Mouse (Mus musculus) ovary, postnatal 14 days (tissue): ENCODE results near the gene Gm14137.

Experiments used
- DNase-seq: peaks from one replicate; pipeline ENCODE4 v3.0.0; 2022; ENCODE audit warnings: low spot score

The Gm14137 gene

DNA sequence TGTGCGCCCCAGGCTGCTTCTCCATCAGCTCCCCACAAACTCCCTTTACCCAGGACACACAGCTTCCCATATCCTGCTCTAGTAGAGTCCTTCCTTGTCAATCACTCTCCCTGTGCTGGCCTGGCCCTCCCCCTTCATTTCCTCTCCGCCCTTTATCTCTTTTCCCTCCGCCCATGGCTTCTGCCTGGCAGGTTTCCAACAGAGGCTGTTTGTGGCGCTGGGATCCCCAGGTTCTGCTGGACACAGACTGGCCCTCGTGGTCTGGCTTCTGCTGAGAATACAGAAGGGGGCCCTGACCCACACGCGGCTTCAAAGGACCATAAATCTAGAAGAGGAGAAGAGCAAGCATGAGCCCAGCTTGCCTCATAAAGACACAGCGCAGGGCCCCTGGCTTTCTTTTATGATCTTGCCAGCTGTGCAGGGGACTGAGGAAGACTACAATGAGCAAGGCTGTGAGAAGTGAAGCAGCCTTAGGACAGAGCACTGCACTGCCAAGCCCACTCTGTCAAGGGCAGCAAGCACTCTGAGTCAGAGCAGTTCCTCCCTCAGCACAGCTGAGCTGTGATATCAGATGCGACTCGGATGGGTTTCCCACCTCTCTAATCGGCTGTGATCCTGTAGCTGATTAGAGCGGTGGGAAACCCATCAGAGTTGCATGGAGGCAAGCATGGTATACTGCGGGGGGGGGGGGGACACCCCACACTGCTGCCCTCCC is 1.3 kb upstream of the Gm14137 start:
- DNase-seq, result peak; percentile 37

DNA sequence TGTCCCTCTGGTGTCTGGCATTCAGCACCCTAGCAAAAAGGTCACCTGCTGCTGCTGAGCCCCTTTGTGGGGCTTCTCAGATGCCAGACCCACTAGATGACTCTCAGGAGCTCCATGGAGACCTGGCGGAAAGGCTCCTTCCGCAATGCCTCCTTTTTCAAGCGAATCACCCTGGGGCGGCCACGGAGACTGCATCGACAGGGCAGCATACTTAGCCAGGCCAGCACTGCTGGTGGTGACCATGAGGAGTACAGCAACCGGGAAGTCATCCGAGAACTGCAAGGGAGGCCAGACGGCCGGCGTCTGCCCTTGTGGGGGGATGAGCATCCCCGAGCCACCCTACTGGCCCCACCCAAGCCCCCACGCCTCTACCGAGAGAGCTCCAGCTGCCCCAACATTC is 557 bp downstream of the Gm14137 start:
- no peak for DNase-seq

DNA sequence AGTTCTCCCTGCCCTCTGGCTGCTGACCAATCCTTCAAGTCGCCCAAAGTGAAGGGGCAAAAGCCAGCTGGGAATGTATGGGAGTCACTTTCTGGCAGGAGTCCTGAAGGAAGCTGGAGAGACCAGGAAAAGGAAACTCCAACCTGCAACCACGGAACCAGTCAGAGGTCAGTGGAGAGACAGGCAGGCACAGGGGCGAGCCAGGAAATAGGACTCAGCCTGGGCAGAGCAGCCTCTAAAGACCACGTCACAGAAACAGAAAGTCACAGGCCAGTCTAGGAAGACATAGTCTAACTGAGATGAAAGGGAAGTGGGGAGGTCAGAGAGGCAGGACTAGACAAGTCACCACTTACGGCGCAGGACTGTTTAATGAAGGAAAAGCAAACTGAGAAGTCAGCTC is 1.3 kb downstream of the Gm14137 start:
- no peak for DNase-seq

DNA sequence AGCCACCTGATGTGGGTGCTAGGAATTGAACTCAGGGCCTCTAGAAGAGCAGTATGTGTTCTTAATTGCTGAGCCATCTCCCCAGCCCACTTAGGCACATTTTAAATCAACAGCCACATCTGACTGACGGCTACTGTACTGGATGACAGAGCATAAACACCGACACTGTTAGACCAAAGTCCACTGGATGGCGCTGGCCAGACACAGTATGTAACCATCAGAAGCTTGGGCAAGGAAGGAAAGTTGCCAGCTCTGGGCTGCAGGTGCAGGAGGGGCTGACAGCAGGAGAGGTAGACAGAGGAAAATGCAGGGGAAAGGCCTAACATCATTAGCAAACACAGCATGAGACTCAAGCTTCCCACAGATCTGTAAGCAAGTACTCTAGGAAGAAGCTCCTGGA is 2.5 kb downstream of the Gm14137 start:
- no peak for DNase-seq

DNA sequence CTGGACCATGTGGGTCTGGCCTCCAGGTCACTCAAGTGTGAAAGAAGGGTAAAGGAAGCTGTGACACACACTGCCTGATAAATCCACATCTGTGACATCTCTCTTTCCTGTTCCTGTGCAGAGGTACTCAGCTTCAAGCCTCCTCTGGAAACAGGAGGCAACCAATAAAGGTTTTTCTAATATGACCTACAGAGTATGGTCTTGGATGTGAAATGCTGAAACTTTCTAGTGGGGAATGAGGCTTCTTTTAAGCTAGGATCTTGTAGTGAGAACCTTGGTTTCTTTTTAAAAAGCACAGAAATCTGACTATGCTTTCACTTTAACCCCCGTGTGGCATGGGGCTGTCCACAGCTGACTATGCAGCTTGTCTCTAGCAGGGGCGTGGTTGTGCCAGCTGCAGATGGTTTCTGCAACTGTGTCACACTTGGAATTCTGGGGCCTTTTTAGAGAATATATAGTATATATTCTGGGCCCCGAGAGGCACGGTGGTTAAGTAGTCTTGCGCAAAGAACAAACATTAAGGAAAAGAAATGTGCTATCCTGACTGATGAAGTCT is 3.2 kb downstream of the Gm14137 start:
- DNase-seq, result no peak

DNA sequence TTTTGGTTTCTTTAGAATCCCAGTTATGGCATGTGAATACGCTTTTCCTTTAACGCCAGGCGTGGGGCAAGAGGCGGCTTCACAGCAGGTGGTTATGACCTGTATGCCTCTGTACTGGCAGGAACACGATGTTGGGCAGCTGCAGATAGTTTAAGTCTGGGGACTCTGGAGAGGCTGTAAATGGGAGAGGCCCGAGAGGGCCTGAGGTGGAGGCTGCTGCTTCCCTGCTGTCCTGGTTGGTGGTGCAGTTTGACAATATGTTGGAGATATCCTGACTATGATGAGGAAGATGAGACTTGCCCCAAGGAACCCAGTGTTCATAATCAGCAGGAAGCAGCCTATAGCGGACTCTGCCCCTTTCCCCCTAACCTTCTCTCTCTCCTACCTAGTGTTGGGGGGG is 8.6 kb downstream of the Gm14137 start:
- no peak for DNase-seq

DNA sequence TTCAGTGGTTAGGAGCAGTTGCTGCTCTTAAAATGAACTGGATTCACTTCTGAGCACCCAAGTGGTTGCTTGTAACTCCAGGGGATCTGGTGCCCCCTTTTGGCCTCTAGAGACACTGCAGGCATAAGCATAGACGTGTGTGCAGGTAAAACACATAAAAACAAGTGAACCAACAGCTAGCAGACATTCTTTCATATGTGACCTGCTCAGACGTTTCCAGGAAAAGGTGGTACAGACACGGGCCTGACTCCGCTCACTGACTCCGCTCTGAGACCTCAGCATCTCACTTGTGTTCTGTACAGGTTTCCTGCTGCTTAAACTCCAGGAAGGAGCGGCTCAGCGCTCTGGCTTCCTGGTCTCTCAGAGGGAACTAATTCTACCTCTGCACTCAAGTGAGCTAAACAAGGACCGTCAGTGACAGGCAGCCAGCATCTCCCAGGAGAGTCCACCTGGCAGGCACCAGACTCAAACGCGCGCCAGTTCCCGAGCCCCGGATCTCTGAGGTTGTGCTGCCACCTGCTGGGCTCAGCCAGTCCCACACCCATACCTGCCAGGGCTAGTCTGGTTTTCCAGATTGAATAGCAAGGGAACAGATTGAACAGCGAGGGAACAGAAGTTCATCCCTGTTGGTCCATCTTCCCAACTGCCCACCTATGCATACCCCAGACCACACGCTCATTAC is 14.9 kb downstream of the Gm14137 start:
- peak; percentile 81 for DNase-seq

DNA sequence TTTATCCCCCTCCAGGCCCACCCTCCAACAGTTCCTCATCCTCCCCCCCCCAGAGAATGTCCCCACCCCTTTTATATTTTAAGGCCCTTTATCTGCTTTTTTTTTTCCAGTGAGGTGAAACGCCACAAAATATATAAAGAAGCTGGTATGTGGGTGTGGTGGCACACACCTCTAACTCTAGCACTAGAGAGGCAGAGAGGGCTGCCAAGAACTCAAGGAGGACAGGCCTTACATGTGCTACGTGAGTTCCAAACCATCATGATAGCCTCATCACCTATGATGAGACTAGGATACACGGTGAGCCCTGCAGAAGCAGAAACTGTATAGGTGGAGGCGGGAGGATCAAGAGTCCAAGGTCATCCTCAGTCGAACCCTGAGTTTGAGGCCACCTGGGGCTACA is 16.7 kb downstream of the Gm14137 start:
- DNase-seq, result no peak

DNA sequence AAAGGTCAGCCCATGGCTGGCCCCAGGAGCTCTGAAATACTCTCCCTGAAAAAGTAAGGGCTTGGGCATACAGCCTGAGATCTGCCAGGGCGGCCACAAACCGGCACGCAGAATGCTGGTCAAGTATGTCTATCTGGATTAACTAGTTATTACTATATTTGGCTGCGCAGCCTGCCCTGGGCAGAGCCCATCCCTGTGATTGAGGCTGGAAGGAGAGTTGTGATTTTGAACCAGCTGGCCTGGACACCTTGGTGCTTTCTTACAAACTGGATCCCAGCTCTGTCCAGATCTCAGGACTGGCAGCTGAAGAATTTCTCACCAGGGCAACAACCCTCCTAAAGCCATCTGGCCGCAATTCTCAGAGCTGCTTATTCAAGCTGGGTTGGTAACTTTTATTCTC is 19.8 kb downstream of the Gm14137 start:
- no peak for DNase-seq

DNA sequence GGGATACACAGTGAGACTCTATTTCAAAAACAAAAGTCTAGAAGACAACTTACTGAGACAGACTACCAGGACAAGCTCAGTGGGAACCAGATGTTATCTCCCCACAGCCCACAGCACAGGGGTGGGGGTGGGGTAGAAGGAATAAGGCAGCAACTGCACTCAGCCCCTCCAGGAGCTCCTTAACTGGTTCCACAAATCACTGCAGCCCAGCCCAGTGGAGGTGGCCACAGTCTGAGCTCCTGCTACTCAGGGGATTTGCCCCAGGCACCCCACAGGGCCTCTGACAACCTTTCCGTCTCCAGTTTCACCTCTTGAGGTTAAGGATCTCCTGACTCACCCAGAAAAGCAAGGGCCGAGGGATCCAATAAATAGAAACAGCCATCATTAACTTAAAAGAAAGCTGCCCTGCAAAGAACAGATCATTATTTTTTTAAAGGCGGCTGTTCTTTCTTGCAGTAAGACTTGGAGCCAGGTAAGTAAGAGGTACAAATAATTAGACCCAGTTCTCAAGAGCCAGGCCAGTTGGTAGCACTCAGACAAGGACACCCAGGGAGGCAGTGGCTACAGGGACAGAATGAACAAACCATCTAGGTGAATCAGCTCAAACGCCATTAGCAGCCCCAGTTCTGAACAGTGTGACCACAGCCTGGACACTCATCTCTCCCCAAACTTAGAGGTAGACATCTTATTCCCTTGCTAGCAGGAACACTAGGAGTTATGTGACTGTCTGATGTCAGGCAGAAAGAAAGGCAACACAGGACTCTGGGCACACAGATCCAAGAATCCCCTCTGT is 22.2 kb downstream of the Gm14137 start:
- DNase-seq, result no peak

DNA sequence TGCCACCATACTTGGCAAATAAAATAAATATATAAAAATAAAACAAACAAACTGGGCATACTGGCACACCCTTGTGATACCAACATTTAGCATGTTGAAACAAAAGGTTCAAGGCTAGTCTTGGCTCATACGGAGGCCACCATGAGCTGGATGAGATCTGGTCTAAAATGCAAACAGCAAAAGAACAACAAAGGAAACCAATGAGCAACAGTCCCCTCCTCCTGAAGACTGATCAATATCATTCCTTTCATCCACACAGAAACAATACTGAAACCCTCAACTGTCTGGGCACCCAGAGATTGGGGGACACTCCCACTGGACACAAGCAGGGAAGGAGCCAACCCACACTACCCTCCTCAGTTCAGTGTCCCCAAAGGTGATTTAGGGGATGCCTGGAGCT is 23.2 kb downstream of the Gm14137 start:
- no peak for DNase-seq

DNA sequence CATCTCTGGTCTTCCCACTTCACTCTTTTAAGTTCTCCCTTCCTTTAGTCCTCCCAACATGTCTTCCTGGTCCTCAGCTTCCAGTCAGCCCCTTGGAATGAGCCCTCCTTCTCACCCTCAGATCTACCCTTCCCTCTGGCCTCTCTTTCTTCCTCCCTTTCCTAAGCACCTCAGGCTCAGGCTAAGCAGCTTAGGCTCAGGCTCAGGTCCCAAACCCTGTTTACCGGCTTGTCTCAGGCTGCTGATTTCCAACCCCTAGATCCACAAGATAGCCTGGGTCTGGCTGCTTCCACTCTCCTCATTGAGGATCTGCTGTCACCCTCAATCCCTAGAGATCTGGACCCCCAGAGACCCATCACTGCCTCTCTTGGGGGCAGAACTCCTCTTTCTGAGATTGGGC is 23.7 kb downstream of the Gm14137 start:
- DNase-seq, result no peak

DNA sequence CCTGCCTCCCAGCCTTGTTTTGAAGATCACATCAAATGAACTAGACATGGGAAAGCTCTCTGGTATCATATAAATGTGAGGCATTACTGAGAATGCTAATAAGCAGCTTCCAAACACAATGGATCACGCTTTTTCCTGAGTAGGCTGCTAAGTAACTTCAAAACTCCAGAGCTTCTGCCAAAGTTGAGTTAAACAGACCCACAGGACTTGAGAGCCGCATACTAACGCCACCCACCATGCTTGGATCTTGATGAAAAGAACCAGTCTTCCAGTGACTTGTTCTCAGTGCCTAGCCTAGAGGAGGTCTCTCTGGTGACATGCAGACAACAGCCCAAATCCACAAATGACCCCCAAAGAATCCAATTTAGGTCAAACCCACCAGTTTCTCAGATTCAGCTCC is 24.6 kb downstream of the Gm14137 start:
- DNase-seq, result no peak

DNA sequence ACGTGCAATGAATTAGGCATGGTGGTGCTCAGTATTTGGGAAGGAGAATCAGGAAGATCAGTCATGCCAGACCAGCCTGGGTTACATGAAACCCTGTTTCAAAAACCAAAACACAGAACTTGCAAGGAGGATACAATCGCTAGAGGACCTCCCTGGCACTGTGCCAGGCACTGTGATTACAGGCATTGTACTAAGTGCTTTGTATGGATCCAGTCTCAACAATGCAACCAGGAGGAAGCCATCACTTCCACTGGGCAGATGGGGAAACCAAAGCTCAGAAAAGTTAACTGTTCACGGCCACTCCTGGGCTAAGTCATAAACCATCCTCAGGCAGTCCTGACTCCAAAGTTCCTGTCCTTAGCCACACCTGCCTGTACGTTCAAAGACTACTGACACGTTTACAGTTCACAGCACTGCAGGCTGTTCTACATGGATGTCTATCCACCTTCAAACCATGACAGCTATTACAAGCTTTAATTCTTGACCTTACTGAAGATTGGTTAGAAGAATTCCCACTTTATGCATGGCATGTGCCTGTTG is 28.7 kb downstream of the Gm14137 start:
- DNase-seq, result no peak

DNA sequence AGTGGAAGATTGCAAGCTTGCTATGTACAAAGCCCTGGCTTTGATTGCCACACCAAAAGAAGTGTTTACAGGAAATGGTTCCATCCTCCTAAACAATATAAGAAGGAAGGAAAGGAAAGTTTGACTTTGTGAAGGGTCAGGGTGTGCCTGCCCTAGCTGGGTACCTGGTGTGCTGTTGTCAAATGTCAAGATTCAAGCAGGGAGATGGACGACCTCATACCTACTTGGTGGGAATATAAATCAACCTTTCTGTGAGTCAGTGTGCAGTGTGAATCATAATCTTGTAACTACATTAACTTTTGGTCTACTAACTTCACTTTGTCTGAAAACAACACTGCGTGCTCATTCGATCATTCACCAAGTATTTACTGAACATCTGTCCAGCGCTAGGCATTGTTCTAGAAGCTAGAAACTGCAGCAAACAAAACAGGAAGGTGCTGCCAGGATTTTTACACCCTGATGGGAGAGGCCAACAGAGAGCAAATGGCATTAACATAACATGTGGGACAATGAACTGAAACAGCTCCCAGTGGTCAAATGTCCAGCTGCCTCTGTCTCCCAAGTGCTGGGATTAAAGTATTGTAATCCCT is 29.7 kb downstream of the Gm14137 start:
- DNase-seq, result no peak

DNA sequence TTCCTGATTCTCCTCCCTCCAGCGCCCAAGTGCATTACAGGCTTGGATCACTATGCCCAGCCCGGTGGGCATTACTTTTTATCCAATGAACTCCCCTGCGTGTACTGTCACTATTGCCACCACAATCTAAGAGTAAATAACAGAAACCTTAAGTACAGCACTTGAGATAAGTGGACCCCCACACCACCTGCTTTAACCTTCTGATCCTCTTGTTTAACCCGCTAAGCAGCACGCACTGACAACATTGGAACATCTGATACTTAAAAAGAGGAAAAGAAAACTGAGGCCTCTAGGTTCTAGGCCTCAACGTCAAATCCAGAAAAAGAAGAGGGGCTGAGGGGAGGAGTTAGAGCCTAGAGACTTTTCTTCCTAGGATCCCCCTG is 33.6 kb downstream of the Gm14137 start:
- DNase-seq, result no peak

DNA sequence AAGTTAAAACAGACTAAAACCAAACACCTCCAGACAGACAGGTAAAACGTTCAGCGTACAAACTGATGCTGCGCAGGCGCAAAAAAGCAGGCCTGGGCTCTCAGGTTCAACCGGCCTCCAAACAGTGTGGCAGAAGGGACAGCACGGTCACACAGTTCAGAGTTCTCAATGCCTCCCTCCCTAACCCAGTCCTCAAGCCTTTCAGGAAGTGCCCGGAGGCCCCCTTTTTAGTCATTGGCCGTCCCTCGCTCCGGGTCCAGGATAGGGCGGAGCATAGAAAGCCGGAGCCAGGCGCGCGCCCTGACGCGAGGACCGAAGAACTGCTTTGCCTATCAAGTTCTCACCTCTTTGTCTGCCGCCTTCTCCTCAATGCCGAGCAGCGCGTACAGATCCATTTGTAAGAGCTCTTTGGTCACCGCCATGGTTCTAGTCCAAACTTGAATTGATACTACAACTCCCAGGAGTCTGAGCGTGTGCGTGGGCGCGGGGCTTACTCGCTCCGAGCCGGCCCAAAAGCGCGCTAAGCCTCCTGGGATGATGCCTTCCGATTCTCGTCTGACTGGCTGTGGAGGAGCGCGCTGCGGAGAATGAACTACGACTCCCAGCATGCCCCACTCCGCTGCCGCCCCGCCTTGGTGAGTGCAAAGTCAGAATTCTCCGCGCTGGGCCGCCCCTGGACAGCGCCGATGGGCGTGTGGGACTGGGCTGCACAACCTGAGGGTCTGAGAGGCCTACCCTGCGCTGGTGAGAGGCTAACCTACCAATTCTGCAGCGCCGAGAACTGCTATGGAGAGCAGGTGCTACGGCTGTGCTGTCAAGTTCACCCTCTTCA is 34.3 kb downstream of the Gm14137 start, which contains the start of the genes Zfyve19 and Dnajc17:
TSS of gene Zfyve19 (plus strand) at position 274 of the 832 bp plus-strand sequence.
TSS of gene Dnajc17 (minus strand) at position 452 of the 832 bp plus-strand sequence.
- DNase-seq, result peak; percentile 89

DNA sequence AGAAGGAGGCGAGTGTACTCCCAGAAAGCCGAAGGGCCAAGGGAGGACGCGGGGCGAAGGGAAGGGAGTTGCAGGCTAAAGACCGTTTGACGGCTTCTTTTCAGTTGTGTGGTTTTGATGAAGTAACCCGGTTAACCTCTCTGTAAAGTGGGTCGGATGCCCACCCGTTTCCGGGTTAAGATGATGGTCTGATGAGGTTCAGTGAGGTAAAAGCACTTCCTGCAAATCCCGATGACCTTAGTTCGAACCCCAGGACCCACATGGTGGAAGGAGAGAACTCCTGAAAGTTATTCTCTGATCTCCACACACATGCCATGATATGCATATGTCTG is 34.8 kb downstream of the Gm14137 start:
- DNase-seq, result no peak
